Mouse (Mus musculus) heart, postnatal 4 days (tissue): ENCODE data around the gene Hoxc11. TPM values are rescaled to one million over a fixed set of nuclear protein-coding genes. Genes with fewer than 3 reads are reported as not detected.

ENCODE experiments used
- DNase-seq: peaks from one replicate; pipeline ENCODE4 v3.0.0; 2021
- total RNA-seq, 2 experiments: library from RNA; stranded (reverse); gene quantifications; 2 replicates each; pipeline ENCODE4 v1.2.3; 2021

The Hoxc11 gene
- total RNA-seq, 2 experiments from 2014 or later: not detected

GRCm38 (mm10) chr15:102937036-102937666 lies 17.1 kb upstream of the Hoxc11 start:
- no peak for DNase-seq

- no peak for DNase-seq
Measured at GRCm38 (mm10) chr15:102939256-102940155, 14.7 kb upstream of the Hoxc11 start.

GRCm38 (mm10) chr15:102942739-102943467 lies 11.3 kb upstream of the Hoxc11 start:
- DNase-seq: peak; percentile 52

- no peak for DNase-seq
Measured at GRCm38 (mm10) chr15:102943468-102943813, 10.8 kb upstream of the Hoxc11 start.

GRCm38 (mm10) chr15:102945185-102946077 lies 8.8 kb upstream of the Hoxc11 start:
- DNase-seq: no peak

- DNase-seq: no peak
Measured at GRCm38 (mm10) chr15:102947276-102947675, 7.0 kb upstream of the Hoxc11 start.

- DNase-seq: no peak
Measured at GRCm38 (mm10) chr15:102948842-102949241, 5.4 kb upstream of the Hoxc11 start.

- no peak for DNase-seq
Measured at GRCm38 (mm10) chr15:102949696-102950095, 4.5 kb upstream of the Hoxc11 start.

- no peak for DNase-seq
Measured at GRCm38 (mm10) chr15:102950877-102951276, 3.4 kb upstream of the Hoxc11 start.

GRCm38 (mm10) chr15:102953561-102953960 lies 666 bp upstream of the Hoxc11 start:
- no peak for DNase-seq

- DNase-seq: no peak
Measured at GRCm38 (mm10) chr15:102955007-102955382, 768 bp downstream of the Hoxc11 start.

- DNase-seq: no peak
Measured at GRCm38 (mm10) chr15:102955833-102956640, 1.8 kb downstream of the Hoxc11 start.

- DNase-seq: no peak
Measured at GRCm38 (mm10) chr15:102956906-102957305, 2.7 kb downstream of the Hoxc11 start.

- no peak for DNase-seq
Measured at GRCm38 (mm10) chr15:102959663-102960191, 5.5 kb downstream of the Hoxc11 start.

- no peak for DNase-seq
Measured at GRCm38 (mm10) chr15:102961728-102962127, 7.5 kb downstream of the Hoxc11 start.

GRCm38 (mm10) chr15:102962492-102962891 lies 8.3 kb downstream of the Hoxc11 start:
- DNase-seq: no peak

GRCm38 (mm10) chr15:102963259-102963658 lies 9.0 kb downstream of the Hoxc11 start:
- DNase-seq: no peak

GRCm38 (mm10) chr15:102963671-102964640 lies 9.7 kb downstream of the Hoxc11 start:
- no peak for DNase-seq

- no peak for DNase-seq
Measured at GRCm38 (mm10) chr15:102965003-102965891, 11.0 kb downstream of the Hoxc11 start.
